Mouse (Mus musculus) right cerebral cortex, adult 18-20 months (tissue): ENCODE measurements around the gene Nell1.

Source experiments
- DNase-seq: peaks from one replicate; pipeline ENCODE4 v3.0.0; 2022; ENCODE audit warnings: mixed read lengths

Nell1 gene

GRCm38 (mm10) chr7:50338226-50338625, 363.6 kb downstream of the Nell1 start:
- no peak for DNase-seq

GRCm38 (mm10) chr7:50338757-50339156, 364.1 kb downstream of the Nell1 start:
- DNase-seq: no peak

GRCm38 (mm10) chr7:50351564-50351963, 376.9 kb downstream of the Nell1 start:
- DNase-seq: no peak

- DNase-seq: no peak
These were observed 382.5 kb downstream of the Nell1 start for GRCm38 (mm10) chr7:50357213-50357612.

GRCm38 (mm10) chr7:50362039-50362438, 387.4 kb downstream of the Nell1 start:
- no peak for DNase-seq

GRCm38 (mm10) chr7:50374876-50375275, 400.2 kb downstream of the Nell1 start:
- peak; percentile 80 for DNase-seq

- DNase-seq: no peak
These were observed 435.8 kb downstream of the Nell1 start for GRCm38 (mm10) chr7:50410421-50410820.

GRCm38 (mm10) chr7:50419976-50420375, 445.3 kb downstream of the Nell1 start:
- no peak for DNase-seq

- no peak for DNase-seq
These were observed 447.9 kb downstream of the Nell1 start for GRCm38 (mm10) chr7:50422422-50423195.

GRCm38 (mm10) chr7:50429725-50430124, 455.1 kb downstream of the Nell1 start:
- DNase-seq: no peak

GRCm38 (mm10) chr7:50441237-50441636, 466.6 kb downstream of the Nell1 start:
- DNase-seq: peak; percentile 14

- no peak for DNase-seq
These were observed 472.7 kb downstream of the Nell1 start for GRCm38 (mm10) chr7:50447316-50447715.

GRCm38 (mm10) chr7:50467742-50468141, 493.1 kb downstream of the Nell1 start:
- peak; percentile 23 for DNase-seq

- DNase-seq: no peak
These were observed 495.9 kb downstream of the Nell1 start for GRCm38 (mm10) chr7:50470555-50470954.

- DNase-seq: peak; percentile 38
These were observed 507.3 kb downstream of the Nell1 start for GRCm38 (mm10) chr7:50482011-50482410.

GRCm38 (mm10) chr7:50485304-50485703, 510.6 kb downstream of the Nell1 start:
- DNase-seq: peak; percentile 37

- no peak for DNase-seq
These were observed 512.3 kb downstream of the Nell1 start for GRCm38 (mm10) chr7:50486884-50487420.

GRCm38 (mm10) chr7:50501562-50501961, 526.9 kb downstream of the Nell1 start:
- no peak for DNase-seq

- DNase-seq: peak; percentile 58
These were observed 532.4 kb downstream of the Nell1 start for GRCm38 (mm10) chr7:50507047-50507446.

GRCm38 (mm10) chr7:50514830-50515229, 540.2 kb downstream of the Nell1 start:
- DNase-seq: no peak

GRCm38 (mm10) chr7:50516681-50517080, 542.0 kb downstream of the Nell1 start:
- DNase-seq: no peak

- DNase-seq: no peak
These were observed 568.7 kb downstream of the Nell1 start for GRCm38 (mm10) chr7:50543373-50543772.

- DNase-seq: no peak
These were observed 574.9 kb downstream of the Nell1 start for GRCm38 (mm10) chr7:50549572-50549971.

- DNase-seq: peak; percentile 59
These were observed 576.8 kb downstream of the Nell1 start for GRCm38 (mm10) chr7:50551426-50551825.

- peak; percentile 20 for DNase-seq
These were observed 588.0 kb downstream of the Nell1 start for GRCm38 (mm10) chr7:50562708-50563107.
